ENCODE assay signal across 9 mouse cellular contexts in genomic region chr13:23583387-23584068, GRCm38 (mm10). TPM values are rescaled to one million over a fixed set of nuclear protein-coding genes. Genes with fewer than 3 reads are reported as not detected.
A peak's percentile ranks its signal among the peaks of the same experiment; 100 is the strongest.
DNase-seq lines count a peak whose midpoint lies in the region; ATAC-seq and TF ChIP-seq lines count a peak whose summit lies in the region.
"Had no signal": no experiment of that assay in that cellular context is flagged by ENCODE, and none has a peak within 500 bp of the region (broad histone marks: within the 10 kb centered on the region; RNA-seq: fewer than 3 reads in every experiment).

No protein-coding gene starts in this region.

- TF ChIP-seq POLR2A in limb, embryonic 14.5 days (IDR thresholded peaks at IDR 0.05; ENCODE audit: borderline replicate concordance, extremely low read depth, insufficient read depth, insufficient read length), result no peak

- no peaks in the 10 kb centered on the region for H3K27me3 ChIP-seq in hindbrain, embryonic 10.5 days (ENCODE audit: insufficient read depth, poor library complexity, severe bottlenecking)
- H3K27me3 ChIP-seq in hindbrain, embryonic 16.5 days (replicated peaks; ENCODE audit: control insufficient read depth, insufficient read depth, low read length), result no peaks in the 10 kb centered on the region
- no peaks in the 10 kb centered on the region for H3K27me3 ChIP-seq in embryonic facial prominence, embryonic 11.5 days (ENCODE audit: control insufficient read depth, insufficient read depth, low read length)
- H3K27me3 ChIP-seq in limb, embryonic 14.5 days (ENCODE audit: control insufficient read depth, insufficient read depth, low read length), result no peaks in the 10 kb centered on the region
- H3K27me3 ChIP-seq: hindbrain, embryonic 15.5 days had no signal

- no peaks in the 10 kb centered on the region for H3K9me3 ChIP-seq in hindbrain, embryonic 10.5 days
- H3K9me3 ChIP-seq in hindbrain, embryonic 16.5 days (ENCODE audit: control insufficient read depth, low read length), result no peaks in the 10 kb centered on the region
- H3K9me3 ChIP-seq in embryonic facial prominence, embryonic 11.5 days (replicated peaks; ENCODE audit: control insufficient read depth, low read length), result no peaks in the 10 kb centered on the region
- H3K9me3 ChIP-seq in limb, embryonic 14.5 days (ENCODE audit: control insufficient read depth, low read length), result no peaks in the 10 kb centered on the region
- H3K9me3 ChIP-seq: hindbrain, embryonic 15.5 days had no signal

- H3K27ac ChIP-seq in hindbrain, embryonic 10.5 days, result peak overlapping the region; percentile 95
- H3K27ac ChIP-seq in hindbrain, embryonic 16.5 days (ENCODE audit: low read depth, low read length), result no peak overlapping the region
- H3K27ac ChIP-seq in embryonic facial prominence, embryonic 11.5 days (replicated peaks; ENCODE audit: low read depth, low read length), result peak overlapping the region; percentile 65
- H3K27ac ChIP-seq in limb, embryonic 14.5 days (replicated peaks; ENCODE audit: low read depth, low read length), result peak overlapping the region; percentile 94

- H3K36me3 ChIP-seq in hindbrain, embryonic 10.5 days, result no peaks in the 10 kb centered on the region
- H3K36me3 ChIP-seq in hindbrain, embryonic 16.5 days (ENCODE audit: control insufficient read depth, insufficient read depth, low read length), result no peaks in the 10 kb centered on the region
- H3K36me3 ChIP-seq in embryonic facial prominence, embryonic 11.5 days (replicated peaks; ENCODE audit: control insufficient read depth, insufficient read depth, low read depth, low read length), result no peaks in the 10 kb centered on the region
- H3K36me3 ChIP-seq in limb, embryonic 14.5 days (ENCODE audit: control insufficient read depth, insufficient read depth, low read length), result no peaks in the 10 kb centered on the region
- H3K36me3 ChIP-seq: hindbrain, embryonic 15.5 days had no signal

- H3K4me3 ChIP-seq in hindbrain, embryonic 10.5 days, result peak overlapping the region; percentile 60
- H3K4me3 ChIP-seq in hindbrain, embryonic 16.5 days (ENCODE audit: low read length), result no peak overlapping the region
- H3K4me3 ChIP-seq in embryonic facial prominence, embryonic 11.5 days (ENCODE audit: low read depth, low read length), result no peak overlapping the region
- 0 out of 2 replicates have a peak overlapping the region, but pooled peaks have one; percentile 49 for H3K4me3 ChIP-seq in limb, embryonic 14.5 days (replicated peaks; ENCODE audit: low read length)

- no peak for DNase-seq in hindbrain, embryonic 10.5 days (ENCODE audit: low spot score)
- DNase-seq in A20 (ENCODE audit: low read depth, low spot score), result peak; percentile 54
- no peak for DNase-seq in embryonic facial prominence, embryonic 11.5 days (ENCODE audit: low spot score)
- DNase-seq in limb, embryonic 14.5 days (ENCODE audit: low spot score), result no peak
- no peak for DNase-seq in gastrocnemius, postnatal 25 days
- DNase-seq in right cerebral cortex, postnatal 4 days, result no peak
- no peak for DNase-seq in frontal cortex, postnatal 10 days (ENCODE audit: low spot score in 2 of 2)

- no peak overlapping the region for H3K4me2 ChIP-seq in hindbrain, embryonic 16.5 days (ENCODE audit: low read length)
- H3K4me2 ChIP-seq in embryonic facial prominence, embryonic 11.5 days (ENCODE audit: low read depth, low read length), result no peak overlapping the region; the same call in 1 of the 2 replicates
- no peak overlapping the region; the same call in 1 of the 2 replicates for H3K4me2 ChIP-seq in limb, embryonic 14.5 days (replicated peaks; ENCODE audit: low read depth, low read length, severe bottlenecking)

- H3K4me1 ChIP-seq in hindbrain, embryonic 10.5 days (replicated peaks), result peaks cover 48% of the 10 kb centered on the region
- H3K4me1 ChIP-seq in hindbrain, embryonic 16.5 days (ENCODE audit: control insufficient read depth, insufficient read depth, low read depth, low read length), result peaks cover 18% of the 10 kb centered on the region
- no peaks in the 10 kb centered on the region; the same call in 1 of the 2 replicates for H3K4me1 ChIP-seq in embryonic facial prominence, embryonic 11.5 days (ENCODE audit: control insufficient read depth, insufficient read depth, low read length)
- peaks cover 25% of the 10 kb centered on the region for H3K4me1 ChIP-seq in limb, embryonic 14.5 days (ENCODE audit: control insufficient read depth, insufficient read depth, low read length)

- H3K9ac ChIP-seq in hindbrain, embryonic 16.5 days (ENCODE audit: low read depth, low read length), result no peak overlapping the region
- H3K9ac ChIP-seq in embryonic facial prominence, embryonic 11.5 days (replicated peaks; ENCODE audit: low read length), result peak overlapping the region; percentile 37; the same call in 1 of the 2 replicates
- no peak overlapping the region for H3K9ac ChIP-seq in limb, embryonic 14.5 days (ENCODE audit: low read depth, low read length, severe bottlenecking)

- ATAC-seq in hindbrain, embryonic 16.5 days, result no peak
- no peak for ATAC-seq in embryonic facial prominence, embryonic 11.5 days (replicated peaks; ENCODE audit: insufficient number of reproducible peaks, low FRiP score, low TSS enrichment, low read depth)
- ATAC-seq in limb, embryonic 14.5 days (ENCODE audit: low FRiP score, low read depth), result no peak

RNA-seq across cellular contexts. Expression of gene Hist1h4d, which starts 2.1 kb away (rescaled TPM):
- 101 and 107 TPM in 2 replicates for polyA plus RNA-seq in hindbrain, embryonic 10.5 days (2016; fragmentation: Nextera tagmentation; extraction: Ambion mirVana)
- 27.6 and 30.0 TPM in 2 replicates for polyA plus RNA-seq in hindbrain, embryonic 16.5 days (2015; fragmentation: Nextera tagmentation; extraction: Ambion mirVana)
- 115 and 122 TPM in 2 replicates for polyA plus RNA-seq in embryonic facial prominence, embryonic 11.5 days (2014; fragmentation: Nextera tagmentation; extraction: Ambion mirVana)
- 9.4 and 9.8 TPM in 2 replicates for polyA plus RNA-seq in limb, embryonic 14.5 days (2012; rRNA removed)
- 95.5 and 101 TPM in 2 replicates for polyA plus RNA-seq in limb, embryonic 14.5 days (2014; fragmentation: Nextera tagmentation; extraction: Ambion mirVana)
- 10 to 100 TPM; 35.7 to 38.0 TPM for total RNA-seq in gastrocnemius, postnatal 25 days (2021)

RNA-seq across cellular contexts. Expression of gene Hist1h3d, which starts 8.0 kb away (rescaled TPM):
- polyA plus RNA-seq in hindbrain, embryonic 10.5 days (2016; fragmentation: Nextera tagmentation; extraction: Ambion mirVana), result 4.8 and 10.9 TPM in 2 replicates
- 0.85 and 1.3 TPM in 2 replicates for polyA plus RNA-seq in hindbrain, embryonic 16.5 days (2015; fragmentation: Nextera tagmentation; extraction: Ambion mirVana)
- polyA plus RNA-seq in embryonic facial prominence, embryonic 11.5 days (2014; fragmentation: Nextera tagmentation; extraction: Ambion mirVana), result 10.2 and 11.3 TPM in 2 replicates
- polyA plus RNA-seq in limb, embryonic 14.5 days (2012; rRNA removed), result 30.0 and 33.8 TPM in 2 replicates
- 6.8 and 10.4 TPM in 2 replicates for polyA plus RNA-seq in limb, embryonic 14.5 days (2014; fragmentation: Nextera tagmentation; extraction: Ambion mirVana)
- 1 to 10 TPM; 3.4 to 3.8 TPM for total RNA-seq in gastrocnemius, postnatal 25 days (2021)

RNA-seq across cellular contexts. Expression of gene Hist1h2ad, which starts 9.3 kb away (rescaled TPM):
- polyA plus RNA-seq in hindbrain, embryonic 10.5 days (2016; fragmentation: Nextera tagmentation; extraction: Ambion mirVana), result 1.8 and 2.2 TPM in 2 replicates
- polyA plus RNA-seq in hindbrain, embryonic 16.5 days (2015; fragmentation: Nextera tagmentation; extraction: Ambion mirVana), result 0.57 and 1.3 TPM in 2 replicates
- 2.1 and 3.8 TPM in 2 replicates for polyA plus RNA-seq in embryonic facial prominence, embryonic 11.5 days (2014; fragmentation: Nextera tagmentation; extraction: Ambion mirVana)
- 6.1 and 13.9 TPM in 2 replicates for polyA plus RNA-seq in limb, embryonic 14.5 days (2012; rRNA removed)
- 1.2 and 5.3 TPM in 2 replicates for polyA plus RNA-seq in limb, embryonic 14.5 days (2014; fragmentation: Nextera tagmentation; extraction: Ambion mirVana)
- 1 to 10 TPM; 1.5 to 5.5 TPM for total RNA-seq in gastrocnemius, postnatal 25 days (2021)
- polyA plus RNA-seq: hindbrain, embryonic 15.5 days had no signal

RNA-seq across cellular contexts. Expression of gene Hist1h2bf, which starts 9.5 kb away (rescaled TPM):
- polyA plus RNA-seq in hindbrain, embryonic 10.5 days (2016; fragmentation: Nextera tagmentation; extraction: Ambion mirVana), result 4.7 and 5.1 TPM in 2 replicates
- 0.44 and 0.67 TPM in 2 replicates for polyA plus RNA-seq in hindbrain, embryonic 16.5 days (2015; fragmentation: Nextera tagmentation; extraction: Ambion mirVana)
- 4.1 and 4.9 TPM in 2 replicates for polyA plus RNA-seq in embryonic facial prominence, embryonic 11.5 days (2014; fragmentation: Nextera tagmentation; extraction: Ambion mirVana)
- polyA plus RNA-seq in limb, embryonic 14.5 days (2012; rRNA removed), result 17.8 and 25.9 TPM in 2 replicates
- polyA plus RNA-seq in limb, embryonic 14.5 days (2014; fragmentation: Nextera tagmentation; extraction: Ambion mirVana), result 5.3 and 8.5 TPM in 2 replicates
- total RNA-seq in gastrocnemius, postnatal 25 days (2021), result 10 to 100 TPM; 10.4 TPM

RNA-seq across cellular contexts. Expression of gene Hist1h2bg, which starts 12.3 kb away (rescaled TPM):
- 7.0 and 7.3 TPM in 2 replicates for polyA plus RNA-seq in hindbrain, embryonic 10.5 days (2016; fragmentation: Nextera tagmentation; extraction: Ambion mirVana)
- 0.79 and 1.4 TPM in 2 replicates for polyA plus RNA-seq in hindbrain, embryonic 16.5 days (2015; fragmentation: Nextera tagmentation; extraction: Ambion mirVana)
- 8.4 and 8.6 TPM in 2 replicates for polyA plus RNA-seq in embryonic facial prominence, embryonic 11.5 days (2014; fragmentation: Nextera tagmentation; extraction: Ambion mirVana)
- 38.9 and 60.8 TPM in 2 replicates for polyA plus RNA-seq in limb, embryonic 14.5 days (2012; rRNA removed)
- 6.9 and 10.0 TPM in 2 replicates for polyA plus RNA-seq in limb, embryonic 14.5 days (2014; fragmentation: Nextera tagmentation; extraction: Ambion mirVana)
- total RNA-seq in gastrocnemius, postnatal 25 days (2021), result 10 to 100 TPM; 24.4 to 24.5 TPM

Comparison
In these comparisons a context has a peak if more than half of its experiments do, and no peak if none do; other contexts are left out.
1. H3K4me3 ChIP-seq: peak in hindbrain, embryonic 10.5 days (single experiment) and limb, embryonic 14.5 days (single experiment); none in hindbrain, embryonic 16.5 days (single experiment) and embryonic facial prominence, embryonic 11.5 days (single experiment).